In genomic region chr10:63582608-63583007, GRCm38 (mm10) we compare ENCODE assay signal across 8 mouse cellular contexts.
DNase-seq lines count a peak whose midpoint lies in the region; ATAC-seq lines count a peak whose summit lies in the region.

No protein-coding gene starts in this region.

- H3K9me3 ChIP-seq in intestine, embryonic 14.5 days (ENCODE audit: control insufficient read depth, low read length), result no peaks in the 10 kb centered on the region
- no peaks in the 10 kb centered on the region for H3K9me3 ChIP-seq in midbrain, embryonic 10.5 days (replicated peaks)

- no peak overlapping the region for H3K4me3 ChIP-seq in intestine, embryonic 14.5 days (ENCODE audit: low read depth, low read length)
- H3K4me3 ChIP-seq in midbrain, embryonic 10.5 days, result no peak overlapping the region

- no peak overlapping the region for H3K9ac ChIP-seq in intestine, embryonic 14.5 days (ENCODE audit: low read length)

- no peak overlapping the region for H3K4me2 ChIP-seq in intestine, embryonic 14.5 days (ENCODE audit: low read length)

- peak; percentile 76; the same call in 1 of the 2 replicates for ATAC-seq in intestine, embryonic 14.5 days (replicated peaks; ENCODE audit: low FRiP score, low TSS enrichment, low read depth)

- no peaks in the 10 kb centered on the region for H3K4me1 ChIP-seq in intestine, embryonic 14.5 days (replicated peaks; ENCODE audit: control insufficient read depth, insufficient read depth, low read length)
- no peaks in the 10 kb centered on the region for H3K4me1 ChIP-seq in midbrain, embryonic 10.5 days

- H3K36me3 ChIP-seq in intestine, embryonic 14.5 days (ENCODE audit: control insufficient read depth, insufficient read depth, low read length), result no peaks in the 10 kb centered on the region
- no peaks in the 10 kb centered on the region for H3K36me3 ChIP-seq in midbrain, embryonic 10.5 days

- DNase-seq in adrenal gland, adult 2 months, result peak; percentile 74
- peak; percentile 94 for DNase-seq in embryo, embryonic 10.5 days (ENCODE audit: low spot score)
- DNase-seq in gastrocnemius, postnatal 14 days, result peak; percentile 61
- DNase-seq in intestine, embryonic 14.5 days (ENCODE audit: low spot score), result peak; percentile 94
- peak; percentile 73 to 88 for DNase-seq in left cerebral cortex, postnatal 10 days (ENCODE audit: extremely low spot score in 1 of 2, low spot score in 2 of 2)
- DNase-seq in midbrain, embryonic 10.5 days (ENCODE audit: low spot score), result peak; percentile 79
- DNase-seq in right cerebral cortex, postnatal 36 days (ENCODE audit: low spot score in 2 of 2), result peak; percentile 68 to 77
- peak; percentile 62 for DNase-seq in yolk sac, embryonic 10.5 days (ENCODE audit: low spot score)

- H3K27ac ChIP-seq in intestine, embryonic 14.5 days (ENCODE audit: low read depth), result no peak overlapping the region
- H3K27ac ChIP-seq in midbrain, embryonic 10.5 days (replicated peaks), result no peak overlapping the region

- intact Hi-C loops in gastrocnemius, postnatal 14 days (cut with DNase I; ENCODE audit: low total_unique reads), result no loop called here
- intact Hi-C loops in left cerebral cortex, postnatal 10 days (cut with DNase I), result loop anchor here (5.0 kb wide), 1 partner anchor 500 kb away; no protein-coding TSS in a partner anchor

- 10% methylated on average over 14 of the region's 14 CpGs for WGBS in intestine, embryonic 14.5 days
- WGBS in midbrain, embryonic 10.5 days, result 15% methylated on average over 14 of the region's 14 CpGs

- no peaks in the 10 kb centered on the region for H3K27me3 ChIP-seq in intestine, embryonic 14.5 days (replicated peaks; ENCODE audit: control insufficient read depth, insufficient read depth, low read length)
- peaks cover 4% of the 10 kb centered on the region; the same call in 1 of the 2 replicates for H3K27me3 ChIP-seq in midbrain, embryonic 10.5 days (ENCODE audit: low read depth, poor library complexity, severe bottlenecking)
